Mouse (Mus musculus): ENCODE results near the gene Shcbp1l.

Shcbp1l gene

DNA sequence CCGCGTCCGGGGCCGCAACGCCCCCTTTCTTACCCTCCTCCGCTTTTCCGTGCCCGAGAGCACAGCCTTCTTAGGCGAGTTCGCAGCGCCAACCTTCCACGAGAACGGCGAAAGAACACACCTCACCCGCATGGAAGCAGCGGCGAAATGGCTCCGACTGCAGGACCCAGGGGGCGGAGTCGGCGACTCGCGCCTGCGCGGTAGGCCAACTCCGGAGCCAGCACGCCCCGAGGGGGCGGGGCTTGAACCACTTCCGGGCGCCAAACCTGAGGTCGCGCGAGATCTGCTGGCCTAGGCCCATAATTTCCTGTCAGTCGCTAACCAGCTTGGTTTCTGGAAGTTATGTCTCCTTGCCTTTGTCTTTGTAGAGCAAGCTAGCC, 62.5 kb downstream of the Shcbp1l start, which contains the start of gene Dhx9:
TSS of gene Dhx9 (minus strand) at position 161 of the 380 bp plus-strand sequence.
- peak; percentile 98 for DNase-seq (ENCODE audit: low read depth, low spot score)

DNA sequence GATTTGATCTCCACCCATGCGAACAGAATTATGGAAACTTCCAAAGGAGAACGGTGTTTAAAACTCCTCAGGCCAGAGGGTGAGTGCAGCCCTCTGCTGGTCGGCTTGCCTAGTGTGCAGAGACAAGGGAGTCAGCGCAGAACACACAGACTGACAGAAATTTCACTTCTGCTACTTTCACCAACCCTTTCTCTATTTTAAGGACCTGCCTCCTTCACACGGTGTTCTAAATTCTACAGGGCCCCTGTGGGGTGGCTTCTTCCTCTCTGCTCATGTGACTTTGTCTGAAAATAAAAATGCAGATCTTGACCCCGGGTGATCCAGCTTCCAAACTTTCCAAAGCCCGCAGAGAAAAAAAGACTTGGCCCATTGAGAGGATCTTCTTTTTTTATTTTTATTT, 64.2 kb downstream of the Shcbp1l start:
- no peak for DNase-seq (ENCODE audit: low read depth, low spot score)

DNA sequence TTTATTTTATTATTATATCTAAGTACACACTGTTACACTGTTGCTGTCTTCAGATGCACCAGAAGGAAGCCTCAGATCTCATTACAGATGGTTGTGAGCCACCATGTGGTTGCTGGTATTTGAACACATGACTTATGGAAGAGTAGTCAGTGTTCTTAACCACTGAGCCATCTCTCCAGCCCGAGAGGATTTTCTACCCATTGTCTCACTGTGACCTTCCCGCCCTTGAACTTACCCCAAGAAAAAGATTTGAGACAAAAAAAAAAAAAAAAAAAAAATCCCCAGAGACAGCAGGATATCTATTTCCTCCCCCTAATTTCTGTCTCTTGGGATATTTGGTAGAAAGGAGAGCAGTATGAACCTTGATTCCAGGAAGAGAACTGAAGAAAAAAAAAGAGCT, 64.6 kb downstream of the Shcbp1l start:
- no peak for DNase-seq (ENCODE audit: low read depth, low spot score)

DNA sequence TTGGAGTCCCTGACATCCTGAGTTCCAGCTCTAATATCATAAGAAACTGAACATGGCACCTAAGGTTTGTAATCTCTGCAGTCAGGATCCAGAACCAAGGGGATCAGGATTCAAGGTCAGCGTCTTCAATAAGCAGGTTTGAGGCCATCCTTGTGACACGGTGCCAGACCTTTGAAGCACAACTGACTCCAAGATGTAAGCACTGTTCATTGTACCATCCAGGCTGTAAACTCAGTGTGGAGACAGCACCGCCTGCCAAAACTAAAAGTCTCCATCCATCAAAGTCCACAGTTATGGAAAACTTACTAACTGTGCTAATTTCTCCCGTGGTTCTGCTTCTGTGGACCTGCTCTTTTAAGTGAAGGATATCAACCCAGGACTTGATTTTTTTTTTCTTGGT, 65.0 kb downstream of the Shcbp1l start:
- DNase-seq (ENCODE audit: low read depth, low spot score), result no peak

DNA sequence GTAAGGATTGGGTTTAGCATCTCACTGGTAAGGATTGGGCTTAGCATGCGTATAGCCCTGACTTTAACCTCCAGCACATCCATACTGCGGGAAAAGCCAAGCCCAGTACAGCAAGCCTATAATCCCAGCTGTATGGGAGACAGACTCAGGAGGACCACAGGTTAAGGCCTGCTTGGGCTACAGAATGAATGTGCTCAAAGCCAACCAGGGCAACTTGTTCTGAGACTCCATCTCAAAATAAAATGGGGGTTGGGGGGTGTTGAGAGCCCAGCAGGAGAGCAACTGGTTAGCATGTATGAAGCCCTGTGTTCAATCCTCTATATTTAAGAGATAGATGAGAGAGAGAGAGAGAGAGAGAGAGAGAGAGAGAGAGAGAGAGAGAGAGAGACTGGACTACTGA, 66.4 kb downstream of the Shcbp1l start:
- no peak for DNase-seq (ENCODE audit: low read depth, low spot score)

DNA sequence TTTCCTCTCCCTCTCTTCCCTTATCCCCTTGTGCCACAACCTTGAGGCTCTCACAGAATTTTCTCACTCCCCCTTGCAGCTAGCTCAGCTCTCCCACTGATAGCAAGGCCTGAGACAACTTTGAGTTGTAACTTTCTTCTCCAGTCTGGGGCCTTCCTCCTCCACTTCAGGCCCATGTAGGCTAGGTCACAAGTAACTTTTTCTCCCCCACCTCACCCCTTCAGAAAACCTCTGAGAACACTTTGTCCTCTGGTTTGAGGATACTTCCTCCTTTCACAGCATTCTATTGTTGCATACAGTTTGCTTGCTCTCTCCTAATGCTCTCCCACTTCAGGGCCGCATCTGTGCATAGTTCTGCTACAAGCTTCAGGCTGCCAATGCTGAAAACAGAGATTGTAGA, 66.9 kb downstream of the Shcbp1l start:
- DNase-seq (ENCODE audit: low read depth, low spot score), result no peak

DNA sequence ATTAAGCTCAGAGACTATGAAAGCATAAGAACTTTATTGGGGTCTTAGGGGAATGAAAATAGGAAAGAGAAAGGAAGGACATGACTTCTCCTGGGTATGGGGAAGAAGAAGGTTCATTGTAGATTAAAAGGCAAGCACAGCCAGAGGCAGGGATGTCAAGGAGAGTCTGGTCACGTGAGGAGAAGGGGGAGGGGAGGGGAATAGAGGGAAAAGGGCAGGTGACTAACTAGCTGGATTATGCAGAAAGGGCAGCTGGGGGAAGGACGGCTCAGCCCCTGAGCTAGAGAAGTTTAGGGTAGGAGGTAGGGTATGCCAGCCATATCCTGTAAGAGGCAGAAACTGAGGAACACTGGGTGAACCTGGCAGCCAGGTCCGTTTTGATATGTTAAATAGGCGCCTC, 68.4 kb downstream of the Shcbp1l start:
- no peak for DNase-seq (ENCODE audit: low read depth, low spot score)

DNA sequence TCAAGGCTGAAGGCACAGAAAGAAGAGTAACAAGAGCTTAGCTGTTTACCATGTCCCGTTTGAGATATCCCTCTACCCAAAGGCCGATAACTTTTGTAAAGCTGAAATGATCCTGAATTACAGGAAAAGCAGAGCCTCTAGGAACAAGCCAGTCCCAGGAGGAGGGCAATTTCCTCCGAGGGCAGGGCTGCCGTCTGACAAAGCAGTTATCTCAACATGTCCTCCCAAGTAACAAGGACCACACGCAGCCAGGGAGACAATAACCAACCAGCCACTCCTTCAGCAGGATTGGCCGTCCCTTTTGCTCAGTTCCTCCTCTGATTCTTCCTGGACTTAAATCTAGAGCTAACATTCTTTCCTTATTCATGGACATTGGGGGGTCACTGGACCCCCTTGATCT, 69.0 kb downstream of the Shcbp1l start:
- DNase-seq (ENCODE audit: low read depth, low spot score), result no peak

DNA sequence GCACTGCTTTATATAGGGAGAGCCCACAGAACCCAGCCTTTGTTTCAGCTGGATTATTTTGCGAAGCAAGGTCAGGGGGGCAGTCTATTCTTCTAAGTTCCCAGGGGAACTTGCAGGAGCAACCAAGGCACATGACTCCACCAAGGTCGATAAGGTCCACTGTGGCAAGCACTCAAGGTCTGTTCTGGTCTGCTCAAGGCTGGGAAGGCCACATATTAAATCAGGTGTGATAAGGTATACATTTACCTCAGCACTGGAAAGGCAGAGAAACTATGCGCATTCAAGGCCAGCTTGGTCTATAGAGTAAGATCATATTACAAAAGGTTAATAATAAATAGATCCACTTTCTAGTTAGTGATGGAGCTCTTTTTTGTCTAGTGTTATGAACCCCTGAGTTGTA, 71.1 kb downstream of the Shcbp1l start:
- DNase-seq (ENCODE audit: low read depth, low spot score), result no peak

DNA sequence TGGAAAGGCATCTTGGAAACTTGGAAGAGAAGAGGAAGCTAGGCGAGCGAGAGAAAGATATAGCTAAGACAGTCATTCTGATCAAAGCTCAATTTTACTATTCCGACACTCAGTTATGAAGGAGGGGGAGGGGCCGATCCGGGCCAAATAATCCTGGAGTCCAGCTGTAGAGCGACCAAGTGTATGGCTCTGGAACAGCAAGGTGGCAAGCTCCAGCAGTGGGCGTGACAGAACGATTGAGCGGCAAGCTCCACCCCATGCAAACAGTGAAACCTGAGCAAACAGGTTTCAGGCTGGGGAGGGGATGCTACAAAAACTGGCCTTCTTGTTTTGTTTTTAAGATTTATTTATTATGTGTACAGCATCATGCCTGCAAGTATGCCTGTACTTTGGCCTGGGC, 75.1 kb downstream of the Shcbp1l start:
- DNase-seq (ENCODE audit: low read depth, low spot score), result no peak

DNA sequence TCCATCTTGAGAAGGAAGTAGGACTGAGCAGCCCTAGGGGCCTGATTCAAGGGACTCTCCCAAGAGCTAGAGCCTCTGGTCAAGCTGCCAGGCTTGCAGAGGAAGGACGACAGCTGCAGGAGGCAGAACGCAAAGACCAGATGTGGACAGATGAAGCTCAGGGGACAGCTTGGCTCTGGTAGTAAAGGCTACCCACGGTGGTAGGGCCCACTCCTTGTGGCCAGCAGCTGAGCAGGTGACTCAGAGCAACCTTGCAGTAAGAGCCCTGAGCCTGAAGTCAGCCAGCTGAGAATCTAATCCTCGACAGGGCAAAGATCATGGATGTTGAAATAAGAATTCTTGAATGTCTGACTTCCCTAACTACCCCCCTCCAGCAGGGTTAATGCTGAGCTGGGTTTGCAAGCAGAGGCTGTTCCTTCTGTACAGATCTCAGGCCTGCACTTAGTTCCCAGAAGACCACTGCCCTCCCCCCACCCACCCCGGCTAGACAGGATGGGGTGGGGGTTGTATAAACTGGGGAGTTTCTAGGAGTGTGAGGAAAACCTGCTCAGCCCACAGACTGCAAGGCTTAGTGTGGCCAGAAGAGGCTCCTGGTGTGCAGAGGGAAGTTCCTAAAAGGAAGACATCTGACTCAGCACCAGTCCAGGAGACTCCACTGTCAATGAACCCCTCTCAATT, 76.8 kb downstream of the Shcbp1l start:
- DNase-seq (ENCODE audit: low read depth, low spot score), result no peak
